Mouse (Mus musculus) limb, embryonic 10.5 days (tissue): ENCODE data around the gene Atp2a2. TPM values are rescaled to one million over a fixed set of nuclear protein-coding genes. Genes with fewer than 3 reads are reported as not detected.
"Not testable (repeated sequence)": the region's sequence is repeated elsewhere in the genome, so short reads cannot be mapped to it uniquely, and the experiment has no call there.

ENCODE experiments used
- DNase-seq: peaks from one replicate; pipeline ENCODE4 v3.0.0-alpha.2; 2017; ENCODE audit warnings: low spot score
- H3K27ac ChIP-seq: fragments of 300-500 bp; sonication (generic); 2 replicates; pipeline ENCODE4 v1.5.1; 2016; ENCODE audit warnings: mild to moderate bottlenecking
- H3K27me3 ChIP-seq: fragments of 300-500 bp; sonication (generic); 2 replicates; pipeline ENCODE4 v1.6.1; 2016; ENCODE audit warnings: low read depth, mild to moderate bottlenecking; ENCODE audit not compliant: poor library complexity, severe bottlenecking
- H3K36me3 ChIP-seq: fragments of 300-500 bp; sonication (generic); 2 replicates; pipeline ENCODE4 v1.6.1; 2016; ENCODE audit warnings: mild to moderate bottlenecking, moderate library complexity
- H3K4me1 ChIP-seq: fragments of 300-500 bp; sonication (generic); 2 replicates; pipeline ENCODE4 v1.6.1; 2016
- H3K4me3 ChIP-seq: fragments of 300-500 bp; sonication (generic); 2 replicates; pipeline ENCODE4 v1.5.1; 2016; ENCODE audit warnings: mild to moderate bottlenecking, moderate library complexity
- H3K9me3 ChIP-seq: fragments of 300-500 bp; sonication (generic); replicated peaks from 2 replicates; pipeline ENCODE4 v1.6.1; 2016; ENCODE audit warnings: mild to moderate bottlenecking
- WGBS: fragments of 180-500 bp; shearing (Covaris S2); methylation state at CpG from one replicate; pipeline ENCODE4 v1.1.7; 2016; 5-methylcytosine and 5-hydroxymethylcytosine counted together
- polyA plus RNA-seq: library from polyadenylated mRNA; unstranded; fragments of >200 nt; fragmentation: Nextera tagmentation; extraction: Ambion mirVana; gene quantifications from 2 replicates; pipeline ENCODE4 v1.2.1, GENCODE M21; 2016

Atp2a2 gene
- polyA plus RNA-seq, 1 experiment from 2014 or later = 39.0 TPM

DNA sequence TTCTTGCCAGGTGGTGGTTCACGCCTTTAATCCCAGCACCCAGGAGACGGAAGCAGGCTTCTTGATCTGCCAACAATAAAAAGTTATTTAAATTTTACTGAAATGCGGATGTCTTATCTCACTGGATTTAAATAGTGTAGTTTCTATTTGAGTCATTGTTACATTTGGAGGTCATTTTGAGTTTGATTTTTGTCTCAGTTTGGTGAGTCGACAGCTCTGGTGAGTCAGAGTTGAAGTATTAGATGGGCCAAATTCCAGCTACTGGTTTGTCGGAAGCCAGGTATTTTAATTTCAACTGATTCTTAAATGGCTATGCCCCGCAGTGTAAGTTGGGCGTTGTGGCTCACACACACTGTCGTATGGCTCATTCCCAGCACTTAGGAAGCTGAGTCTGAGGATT is 70.8 kb downstream of the Atp2a2 start:
- Histone ChIP-seq H3K4me1 (no peaks in the 10 kb centered on the region), H3K27me3 (no peaks in the 10 kb centered on the region), H3K36me3 (peaks cover 99% of the 10 kb centered on the region), H3K9me3 (no peaks in the 10 kb centered on the region), H3K27ac (no peak overlapping the region), H3K4me3 (no peak overlapping the region)
- no peak for DNase-seq
- 93% methylated on average over 8 of the region's 8 CpGs for WGBS

DNA sequence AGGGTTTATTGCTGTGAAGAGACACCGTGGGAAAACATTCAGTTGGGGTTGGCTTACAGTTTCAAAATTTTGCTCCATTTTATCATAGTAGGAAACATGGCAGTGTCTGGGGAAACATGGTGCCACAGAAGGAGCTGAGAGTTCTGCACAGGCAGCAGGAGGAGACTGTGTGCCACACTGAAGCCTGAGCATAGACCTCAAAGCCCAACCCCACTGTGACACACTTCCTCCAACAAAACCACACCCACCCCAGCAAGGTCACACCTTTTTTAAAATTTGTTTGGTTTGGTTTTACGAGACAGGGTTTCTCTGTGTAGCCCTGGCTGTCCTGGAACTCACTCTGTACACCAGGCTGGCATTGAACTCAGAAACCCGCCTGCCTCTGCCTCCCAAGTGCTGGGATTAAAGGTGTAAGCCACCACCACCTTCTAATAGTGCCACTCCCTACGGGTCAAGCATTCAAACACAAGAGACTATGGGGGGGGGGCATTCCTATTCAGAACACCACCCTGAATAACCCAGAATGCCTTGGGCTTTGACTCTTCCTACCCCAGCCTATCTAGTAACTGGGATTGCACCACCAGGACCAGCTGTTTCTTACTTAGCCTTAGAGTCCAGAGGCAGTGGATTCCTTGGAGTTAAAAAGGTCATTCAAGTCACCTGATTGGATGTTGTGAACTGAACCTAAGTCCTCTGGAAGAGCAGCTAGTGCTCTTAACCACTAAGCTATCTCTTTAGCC is 71.8 kb downstream of the Atp2a2 start:
- no peaks in the 10 kb centered on the region for H3K27me3 ChIP-seq
- no peak for DNase-seq
- no peaks in the 10 kb centered on the region for H3K9me3 ChIP-seq
- H3K4me3 ChIP-seq = no peak overlapping the region
- no peaks in the 10 kb centered on the region for H3K4me1 ChIP-seq
- H3K36me3 ChIP-seq = peaks cover 99% of the 10 kb centered on the region
- H3K27ac ChIP-seq = no peak overlapping the region
- 97% methylated on average over 4 of the region's 4 CpGs for WGBS

DNA sequence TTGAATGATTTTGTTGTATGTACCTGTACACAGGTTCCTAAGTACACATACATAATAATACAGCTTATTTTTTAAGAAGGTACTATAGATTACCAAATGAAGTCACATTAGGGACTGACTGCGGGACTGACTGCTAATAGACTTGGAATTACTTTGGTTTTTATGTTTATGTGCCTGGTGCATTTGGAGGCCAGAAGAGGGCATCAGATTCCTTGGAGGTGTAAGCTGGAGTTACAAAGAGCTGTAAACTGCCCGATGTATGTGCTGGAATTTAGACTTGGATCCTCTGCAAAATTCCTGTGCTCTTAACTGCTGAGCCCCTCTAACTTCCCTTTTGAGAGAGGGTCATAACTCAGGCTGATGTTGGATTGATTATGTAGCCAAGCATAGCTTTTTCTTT is 76.5 kb downstream of the Atp2a2 start:
- Histone ChIP-seq H3K4me3 (no peak overlapping the region), H3K36me3 (peaks cover 59% of the 10 kb centered on the region), H3K27me3 (no peaks in the 10 kb centered on the region), H3K4me1 (peaks cover 18% of the 10 kb centered on the region), H3K27ac (no peak overlapping the region), H3K9me3 (no peaks in the 10 kb centered on the region)
- no peak for DNase-seq
- 90% methylated on average over 2 of the region's 2 CpGs for WGBS

DNA sequence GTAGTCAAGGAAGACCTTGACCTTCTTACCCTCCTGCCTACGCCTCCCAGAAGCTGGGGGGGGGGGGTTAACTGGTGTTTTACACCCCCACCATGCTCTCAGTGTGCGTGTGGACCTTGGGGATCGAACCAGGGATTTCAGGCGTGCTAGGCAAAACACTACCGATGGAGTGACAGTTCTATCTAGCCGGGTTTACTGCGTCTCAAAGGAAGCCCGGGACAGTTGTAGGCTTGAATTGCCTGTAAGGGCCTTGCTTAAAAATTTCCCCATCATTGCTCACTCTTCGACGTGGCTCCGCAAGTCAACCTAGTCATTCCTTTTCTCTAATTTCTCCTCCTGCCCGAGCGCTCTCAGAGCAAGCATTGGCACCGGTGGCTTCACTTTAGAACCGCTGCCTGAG is 78.9 kb downstream of the Atp2a2 start:
- peaks cover 18% of the 10 kb centered on the region for H3K4me1 ChIP-seq
- no peaks in the 10 kb centered on the region for H3K9me3 ChIP-seq
- WGBS = 34% methylated on average over 15 of the region's 15 CpGs
- H3K36me3 ChIP-seq = peaks cover 34% of the 10 kb centered on the region
- H3K27me3 ChIP-seq = no peaks in the 10 kb centered on the region
- H3K4me3 ChIP-seq = peak overlapping the region; percentile 98
- no peak for DNase-seq
- peak overlapping the region; percentile 96 for H3K27ac ChIP-seq

DNA sequence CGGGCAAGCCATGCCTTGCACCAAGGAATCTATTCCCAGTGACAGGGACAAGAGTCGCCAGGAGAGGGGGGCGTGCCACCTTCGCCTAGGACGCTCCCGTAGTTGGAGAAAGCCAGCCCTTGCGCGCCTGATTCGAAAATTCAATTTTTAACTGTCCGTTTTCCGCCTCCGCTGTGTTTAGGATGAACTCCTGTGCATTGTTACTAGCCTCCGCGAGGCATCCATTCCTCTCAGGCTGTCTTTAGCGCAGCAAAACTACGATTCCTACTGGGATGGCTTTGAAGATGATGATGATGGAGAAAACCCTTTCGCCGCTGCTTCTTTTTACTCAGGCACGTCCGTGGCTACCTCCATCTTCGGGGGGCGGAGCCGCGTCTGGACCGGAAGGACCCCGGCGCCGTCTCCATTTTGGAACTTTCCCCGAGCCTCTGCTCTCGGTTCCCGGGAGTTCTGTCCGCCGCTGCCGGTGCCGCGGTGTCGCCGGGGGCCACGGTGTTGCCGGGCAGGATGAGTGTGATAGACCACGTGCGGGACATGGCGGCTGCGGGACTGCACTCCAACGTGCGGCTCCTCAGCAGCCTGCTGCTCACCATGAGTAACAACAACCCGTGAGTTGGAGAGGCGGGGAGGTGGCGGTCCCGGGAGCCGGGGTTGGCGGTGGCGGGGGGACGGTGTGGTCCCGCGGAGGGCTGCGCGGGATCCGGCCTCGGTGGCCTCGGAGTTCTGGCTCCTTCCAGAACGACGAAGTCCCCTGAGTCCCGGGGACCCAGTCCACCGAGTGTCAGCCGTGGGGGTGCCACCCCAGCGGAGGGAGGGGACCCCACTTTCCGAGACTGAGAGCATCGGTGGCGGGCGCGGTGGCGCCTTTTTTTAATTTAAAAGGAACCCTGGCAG is 79.7 kb downstream of the Atp2a2 start:
- peaks cover 26% of the 10 kb centered on the region for H3K36me3 ChIP-seq
- whole genome bisulfite sequencing = under 1% methylated on average over 73 of the region's 73 CpGs
- peak overlapping the region; percentile 98 for H3K4me3 ChIP-seq
- H3K9me3 ChIP-seq = no peaks in the 10 kb centered on the region
- peak; percentile 91 for DNase-seq
- no peaks in the 10 kb centered on the region for H3K27me3 ChIP-seq
- peaks cover 18% of the 10 kb centered on the region for H3K4me1 ChIP-seq
- peak overlapping the region; percentile 96 for H3K27ac ChIP-seq

DNA sequence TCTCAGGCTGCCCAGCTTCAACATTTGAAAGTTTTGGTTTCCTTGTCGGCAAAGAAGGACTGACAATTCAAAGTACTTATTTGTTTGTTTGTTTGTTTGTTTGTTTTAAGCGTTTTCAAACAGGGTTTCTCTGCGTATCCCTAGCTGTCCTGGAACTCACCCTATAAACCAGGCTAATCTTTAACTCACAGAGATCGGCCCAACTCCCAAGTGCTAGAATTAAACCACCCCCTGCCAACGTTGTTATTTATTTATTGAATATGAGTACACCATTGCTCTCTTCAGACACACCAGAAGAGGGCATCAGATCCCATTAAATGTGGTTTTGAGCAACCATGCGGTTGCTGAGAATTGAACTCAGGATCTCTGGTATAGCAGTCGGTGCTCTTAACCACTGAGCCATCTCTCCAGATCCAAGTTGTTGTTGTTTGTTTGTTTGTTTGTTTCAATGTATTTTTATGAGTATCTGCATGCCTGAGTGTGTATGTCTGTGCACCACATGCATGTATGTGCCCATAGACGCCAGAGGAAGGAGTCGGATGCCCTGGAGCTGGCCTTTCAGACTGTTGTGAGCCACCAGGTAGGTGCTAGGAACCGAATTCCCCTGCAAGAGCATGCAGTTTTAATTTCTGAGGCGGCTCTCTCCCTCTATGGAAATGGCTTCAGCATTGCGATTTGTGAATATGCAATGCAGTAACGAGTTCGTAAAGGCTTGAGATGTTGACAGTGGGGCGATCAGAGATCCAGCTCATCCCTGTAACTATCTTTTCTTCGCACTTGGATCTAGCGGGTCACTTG is 80.6 kb downstream of the Atp2a2 start, which contains the start of gene Anapc7:
Gene Anapc7 (plus strand): TSS at position 423 of the 798 bp plus-strand sequence.
- peaks cover 18% of the 10 kb centered on the region for H3K4me1 ChIP-seq
- DNase-seq = no peak
- WGBS = 25% methylated on average over 17 of the region's 17 CpGs

DNA sequence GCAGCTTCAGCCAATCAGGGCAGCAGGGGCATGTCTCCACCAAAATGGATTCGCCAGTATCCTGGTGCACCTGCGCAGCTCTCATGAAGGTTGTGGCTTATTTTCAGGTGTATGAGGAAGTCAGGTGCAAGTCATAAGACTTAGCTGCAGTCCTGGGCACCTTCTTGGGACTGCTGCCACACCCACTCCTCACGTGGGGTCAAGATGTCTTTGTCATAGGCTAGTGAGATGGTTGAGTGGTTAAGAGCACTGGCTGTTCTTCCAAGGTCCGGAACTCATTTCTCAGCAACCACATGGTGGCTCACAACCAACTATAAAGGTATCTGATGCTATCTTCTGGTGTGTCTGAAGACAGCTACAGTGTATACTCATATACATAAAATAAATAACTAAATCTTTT is 81.3 kb downstream of the Atp2a2 start:
- peaks cover 18% of the 10 kb centered on the region for H3K4me1 ChIP-seq
- 63% methylated on average over 4 of the region's 4 CpGs for WGBS
- DNase-seq = not testable (repeated sequence)

More for the DNA sequence above, 80.6 kb downstream of the Atp2a2 start, which contains the start of gene Anapc7:
- peak within 1 kb of the TSS; percentile 98 for H3K4me3 ChIP-seq
- H3K27me3 ChIP-seq = no peaks in the 10 kb centered on the region
- peak within 1 kb of the TSS; percentile 96 for H3K27ac ChIP-seq
- H3K9me3 ChIP-seq = no peaks in the 10 kb centered on the region
- peaks cover 18% of the 10 kb centered on the region for H3K36me3 ChIP-seq

DNA sequence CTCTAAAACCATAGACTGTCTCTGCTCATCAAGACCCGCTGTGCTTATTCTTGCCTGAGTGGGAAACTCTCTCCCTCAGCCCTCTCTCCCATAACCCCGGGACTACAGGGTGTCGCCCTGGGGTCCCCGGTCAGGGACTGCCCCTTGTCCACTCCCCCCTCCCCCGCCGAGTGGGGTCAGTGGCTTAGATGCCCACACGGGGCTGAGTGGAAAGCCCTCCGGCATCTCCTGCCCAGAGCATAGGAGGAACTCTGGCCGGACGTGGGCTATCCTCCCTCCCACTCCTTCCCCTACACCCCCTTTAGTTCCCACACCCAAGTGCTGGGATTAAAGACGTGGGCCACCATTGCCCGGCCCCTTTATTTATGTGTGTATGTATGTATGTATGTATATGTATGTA is 86.6 kb downstream of the Atp2a2 start:
- H3K4me3 ChIP-seq = no peak overlapping the region
- no peaks in the 10 kb centered on the region for H3K9me3 ChIP-seq
- H3K36me3 ChIP-seq = peaks cover 3% of the 10 kb centered on the region; the same call in 1 of the 2 replicates
- DNase-seq = no peak
- H3K27me3 ChIP-seq = no peaks in the 10 kb centered on the region
- no peaks in the 10 kb centered on the region for H3K4me1 ChIP-seq
- H3K27ac ChIP-seq = no peak overlapping the region
- 91% methylated on average over 12 of the region's 12 CpGs for WGBS

More for the DNA sequence above, 81.3 kb downstream of the Atp2a2 start:
- H3K36me3 ChIP-seq = peaks cover 10% of the 10 kb centered on the region
- H3K27ac ChIP-seq, H3K9me3 ChIP-seq, H3K4me3 ChIP-seq, H3K27me3 ChIP-seq: not testable (repeated sequence)

DNA sequence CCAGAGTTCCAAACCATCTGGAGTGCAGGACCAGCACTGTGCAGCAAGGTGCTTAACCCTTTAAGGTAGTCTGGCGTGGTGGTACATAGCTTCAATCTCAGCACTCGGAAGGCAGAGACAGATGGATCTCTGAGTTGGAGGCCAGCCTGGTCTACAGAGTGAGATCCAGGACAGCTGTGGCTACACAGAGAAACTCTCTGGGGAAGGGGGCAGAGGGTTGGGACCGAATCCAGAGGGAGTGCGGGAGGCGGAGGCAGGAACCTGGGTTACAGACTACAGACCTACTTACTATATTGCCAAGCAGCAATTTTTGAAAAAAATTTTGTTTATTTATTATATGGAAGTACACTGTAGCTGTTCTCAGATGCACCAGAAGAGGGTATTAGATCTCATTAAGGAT is 87.7 kb downstream of the Atp2a2 start:
- no peaks in the 10 kb centered on the region for H3K27me3 ChIP-seq
- H3K36me3 ChIP-seq = peaks cover 13% of the 10 kb centered on the region
- no peaks in the 10 kb centered on the region for H3K4me1 ChIP-seq
- no peak for DNase-seq
- H3K9me3 ChIP-seq = no peaks in the 10 kb centered on the region
- no peak overlapping the region for H3K27ac ChIP-seq
- 93% methylated on average over 5 of the region's 5 CpGs for WGBS
- H3K4me3 ChIP-seq = no peak overlapping the region

DNA sequence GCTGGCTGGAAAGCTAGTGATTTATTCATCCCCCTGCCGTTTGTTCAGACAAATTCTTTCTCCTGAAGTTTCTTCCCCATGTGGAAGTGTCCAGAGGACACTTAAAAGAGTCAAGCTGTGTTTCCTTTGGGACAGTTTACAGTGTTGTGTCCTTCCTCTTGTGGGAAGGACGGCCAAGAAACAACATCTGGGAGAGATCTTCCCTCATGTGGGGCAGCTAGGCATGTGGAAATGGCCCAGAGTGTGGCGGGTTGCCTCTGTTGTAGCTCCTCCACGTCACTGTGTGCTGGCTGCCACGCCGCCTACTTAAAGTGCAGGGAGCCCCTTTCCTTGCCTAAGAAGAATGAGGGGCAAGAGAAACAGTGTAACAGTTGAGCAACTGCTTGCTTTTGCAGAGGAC is 89.2 kb downstream of the Atp2a2 start:
- no peak overlapping the region for H3K4me3 ChIP-seq
- no peaks in the 10 kb centered on the region for H3K27me3 ChIP-seq
- no peak overlapping the region for H3K27ac ChIP-seq
- 63% methylated on average over 6 of the region's 6 CpGs for WGBS
- H3K36me3 ChIP-seq = peaks cover 13% of the 10 kb centered on the region
- no peaks in the 10 kb centered on the region for H3K9me3 ChIP-seq
- no peak for DNase-seq
- no peaks in the 10 kb centered on the region for H3K4me1 ChIP-seq

DNA sequence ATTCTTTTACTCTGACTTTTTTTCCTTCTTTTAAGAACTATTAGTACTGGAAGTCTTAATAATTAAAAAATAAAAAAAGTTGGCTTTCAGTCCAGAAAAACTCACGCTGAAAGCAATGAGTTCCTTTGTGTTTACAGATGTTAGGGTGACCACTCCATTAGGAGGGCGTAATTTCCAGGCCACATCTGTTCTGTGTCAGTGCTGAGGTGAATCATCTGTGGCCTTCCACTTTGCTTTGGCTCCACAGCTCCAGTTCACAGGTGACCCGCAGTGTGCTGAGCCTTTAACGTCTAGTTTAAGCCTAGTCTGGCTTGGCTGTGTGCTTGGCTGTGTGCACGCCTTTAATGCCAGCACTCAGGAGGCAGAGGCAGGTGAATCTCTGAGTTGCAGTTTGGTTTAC is 90.1 kb downstream of the Atp2a2 start:
- Histone ChIP-seq H3K9me3 (no peaks in the 10 kb centered on the region), H3K4me1 (no peaks in the 10 kb centered on the region), H3K27me3 (no peaks in the 10 kb centered on the region), H3K36me3 (peaks cover 22% of the 10 kb centered on the region), H3K4me3 (no peak overlapping the region), H3K27ac (no peak overlapping the region)
- 76% methylated on average over 5 of the region's 5 CpGs for WGBS
- DNase-seq = no peak

DNA sequence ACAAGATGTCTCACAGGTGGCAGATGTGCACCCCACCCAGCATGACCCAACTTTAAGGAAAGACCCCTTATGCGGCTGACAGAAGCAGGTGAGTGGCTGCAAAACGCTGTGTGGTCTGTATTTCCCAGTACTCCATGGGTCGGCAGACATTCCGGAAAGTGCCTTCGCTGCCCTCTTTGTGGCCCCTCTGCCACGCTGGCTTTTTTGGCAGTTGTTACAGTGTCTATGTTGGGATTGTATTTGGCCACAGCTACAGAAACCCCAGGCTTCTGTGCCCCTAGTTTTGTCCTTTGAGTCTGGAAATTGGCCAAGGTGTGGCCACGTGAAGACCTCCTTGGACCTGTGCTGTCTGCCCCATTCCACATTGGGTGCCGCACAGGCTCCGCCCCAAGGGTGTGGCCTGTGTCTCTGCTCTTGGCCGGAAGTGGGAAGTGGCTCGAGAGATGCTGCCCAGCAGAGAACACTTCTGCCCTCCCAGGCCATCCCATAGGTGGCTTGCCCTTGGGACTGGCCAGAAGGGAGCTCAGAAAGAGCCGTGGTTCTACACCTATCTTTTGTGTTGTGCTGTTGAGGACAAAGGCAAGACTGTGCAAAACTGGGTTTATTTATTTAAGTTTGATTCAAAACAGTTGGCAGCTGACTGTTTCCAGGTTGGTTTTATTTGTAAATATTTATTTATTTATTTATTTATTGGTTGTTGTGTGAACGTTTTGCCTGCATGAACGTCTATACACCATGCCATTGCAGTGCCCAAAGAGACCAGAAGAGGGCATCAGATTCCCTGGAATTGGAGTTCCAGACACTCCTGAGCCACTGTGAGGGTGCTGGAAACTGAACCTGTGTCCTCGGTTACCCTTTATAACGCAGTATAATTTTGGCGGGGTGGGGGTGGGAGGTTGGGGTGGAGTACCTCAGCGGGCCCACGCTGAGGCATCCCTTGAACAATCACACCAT is 92.1 kb downstream of the Atp2a2 start:
- no peak for DNase-seq
- no peaks in the 10 kb centered on the region for H3K9me3 ChIP-seq
- peaks cover 42% of the 10 kb centered on the region for H3K36me3 ChIP-seq
- WGBS = 85% methylated on average over 19 of the region's 19 CpGs
- H3K4me3 ChIP-seq = no peak overlapping the region
- H3K27me3 ChIP-seq = no peaks in the 10 kb centered on the region
- H3K27ac ChIP-seq = no peak overlapping the region
- H3K4me1 ChIP-seq = no peaks in the 10 kb centered on the region
